Mouse (Mus musculus): ENCODE data around the gene Bcl7a. TPM values are rescaled to one million over a fixed set of nuclear protein-coding genes. Genes with fewer than 3 reads are reported as not detected.

Gene Bcl7a
- polyA plus RNA-seq, 1 experiment from 2014 or later, result 12.7 TPM

- H3K4me1 ChIP-seq, result peaks cover 23% of the 10 kb centered on the region
- H3K4me3 ChIP-seq, result no peak overlapping the region
- H3K27me3 ChIP-seq (replicated peaks), result no peaks in the 10 kb centered on the region
- WGBS (ENCODE audit: insufficient replicate concordance), result 40% methylated on average over 2 of the region's 2 CpGs
- H3K4me2 ChIP-seq, result no peak overlapping the region
- no peak overlapping the region for H3K27ac ChIP-seq
- no peak overlapping the region for H3K9ac ChIP-seq
- no peak for ATAC-seq
- no peaks in the 10 kb centered on the region for H3K9me3 ChIP-seq (replicated peaks)
- peaks cover 19% of the 10 kb centered on the region for H3K36me3 ChIP-seq
Measured at GRCm38 (mm10) chr5:123406952-123407351, 63.3 kb downstream of the Bcl7a start.

GRCm38 (mm10) chr5:123408176-123408575 is 64.5 kb downstream of the Bcl7a start:
- 53% methylated on average over 3 of the region's 3 CpGs for WGBS (ENCODE audit: insufficient replicate concordance)
- peaks cover 13% of the 10 kb centered on the region for H3K36me3 ChIP-seq

GRCm38 (mm10) chr5:123412193-123412592 is 68.6 kb downstream of the Bcl7a start:
- H3K4me2 ChIP-seq, result no peak overlapping the region
- ATAC-seq, result no peak
- H3K27me3 ChIP-seq (replicated peaks), result no peaks in the 10 kb centered on the region
- no peak overlapping the region for H3K27ac ChIP-seq
- H3K9me3 ChIP-seq (replicated peaks), result no peaks in the 10 kb centered on the region
- peaks cover 13% of the 10 kb centered on the region for H3K36me3 ChIP-seq
- H3K4me1 ChIP-seq, result peaks cover 35% of the 10 kb centered on the region
- 78% methylated on average over 4 of the region's 4 CpGs for WGBS (ENCODE audit: insufficient replicate concordance)
- H3K4me3 ChIP-seq, result no peak overlapping the region
- no peak overlapping the region for H3K9ac ChIP-seq

More at GRCm38 (mm10) chr5:123408176-123408575, 64.5 kb downstream of the Bcl7a start:
- H3K27me3 ChIP-seq (replicated peaks), result no peaks in the 10 kb centered on the region
- no peaks in the 10 kb centered on the region for H3K9me3 ChIP-seq (replicated peaks)
- H3K4me2 ChIP-seq, result no peak overlapping the region
- peaks cover 15% of the 10 kb centered on the region for H3K4me1 ChIP-seq
- no peak overlapping the region for H3K27ac ChIP-seq
- ATAC-seq, result no peak
- H3K4me3 ChIP-seq, result no peak overlapping the region
- no peak overlapping the region for H3K9ac ChIP-seq

GRCm38 (mm10) chr5:123413866-123414363 is 70.3 kb downstream of the Bcl7a start:
- Histone ChIP-seq H3K4me2 (no peak overlapping the region), H3K4me1 (peaks cover 28% of the 10 kb centered on the region), H3K36me3 (peaks cover 13% of the 10 kb centered on the region), H3K4me3 (no peak overlapping the region), H3K9ac (no peak overlapping the region), H3K27ac (no peak overlapping the region), H3K27me3 (replicated peaks) (no peaks in the 10 kb centered on the region), H3K9me3 (replicated peaks) (no peaks in the 10 kb centered on the region)
- 49% methylated on average over 2 of the region's 2 CpGs for WGBS (ENCODE audit: insufficient replicate concordance)
- ATAC-seq, result no peak

GRCm38 (mm10) chr5:123416149-123416548 is 72.5 kb downstream of the Bcl7a start:
- WGBS (ENCODE audit: insufficient replicate concordance), result 27% methylated on average over 3 of the region's 3 CpGs
- H3K4me2 ChIP-seq, result no peak overlapping the region
- peaks cover 2% of the 10 kb centered on the region; the same call in 1 of the 2 replicates for H3K36me3 ChIP-seq
- no peaks in the 10 kb centered on the region for H3K27me3 ChIP-seq (replicated peaks)
- no peaks in the 10 kb centered on the region for H3K9me3 ChIP-seq (replicated peaks)
- no peak overlapping the region for H3K27ac ChIP-seq
- H3K4me1 ChIP-seq, result peaks cover 29% of the 10 kb centered on the region
- H3K9ac ChIP-seq, result no peak overlapping the region
- ATAC-seq, result 0 out of 2 replicates have a peak, but pooled peaks have one; percentile 27
- no peak overlapping the region for H3K4me3 ChIP-seq

- H3K36me3 ChIP-seq, result no peaks in the 10 kb centered on the region
- 0 out of 2 replicates have a peak, but pooled peaks have one; percentile 13 for ATAC-seq
- H3K27ac ChIP-seq, result no peak overlapping the region
- WGBS (ENCODE audit: insufficient replicate concordance), result 62% methylated on average over 8 of the region's 8 CpGs
- H3K4me2 ChIP-seq, result no peak overlapping the region
- H3K27me3 ChIP-seq (replicated peaks), result no peaks in the 10 kb centered on the region
- no peak overlapping the region for H3K4me3 ChIP-seq
- no peaks in the 10 kb centered on the region for H3K9me3 ChIP-seq (replicated peaks)
- no peak overlapping the region for H3K9ac ChIP-seq
- H3K4me1 ChIP-seq, result peaks cover 34% of the 10 kb centered on the region
Measured at GRCm38 (mm10) chr5:123416566-123417518, 73.2 kb downstream of the Bcl7a start.

- Histone ChIP-seq H3K9me3 (replicated peaks) (no peaks in the 10 kb centered on the region; the same call in 1 of the 2 replicates), H3K4me2 (no peak overlapping the region), H3K9ac (no peak overlapping the region), H3K4me3 (no peak overlapping the region), H3K27me3 (replicated peaks) (no peaks in the 10 kb centered on the region), H3K27ac (no peak overlapping the region), H3K36me3 (peaks cover 7% of the 10 kb centered on the region), H3K4me1 (0 out of 2 replicates have a peak, but pooled peaks cover 12% of the 10 kb centered on the region)
- 64% methylated on average over 2 of the region's 2 CpGs for WGBS (ENCODE audit: insufficient replicate concordance)
- ATAC-seq, result no peak
Measured at GRCm38 (mm10) chr5:123423885-123424284, 80.3 kb downstream of the Bcl7a start.

Other genes starting within 250 kb of the Bcl7a start
- 3.9 and 4.8 TPM in 2 replicates for gene Rhof, start 211.1 kb upstream of the Bcl7a start, polyA plus RNA-seq (2016; fragmentation: Nextera tagmentation; extraction: Ambion mirVana)
- 6.0 and 6.1 TPM in 2 replicates for gene Setd1b, start 201.6 kb upstream of the Bcl7a start, polyA plus RNA-seq (2016; fragmentation: Nextera tagmentation; extraction: Ambion mirVana)
- 77.4 and 77.8 TPM in 2 replicates for gene Psmd9, start 174.4 kb upstream of the Bcl7a start, polyA plus RNA-seq (2016; fragmentation: Nextera tagmentation; extraction: Ambion mirVana)
- 5.9 and 6.1 TPM in 2 replicates for gene Hpd, start 161.1 kb upstream of the Bcl7a start, polyA plus RNA-seq (2016; fragmentation: Nextera tagmentation; extraction: Ambion mirVana)
- gene Wdr66, start 91.7 kb upstream of the Bcl7a start, polyA plus RNA-seq (2016; fragmentation: Nextera tagmentation; extraction: Ambion mirVana), result 0.10 and 0.29 TPM in 2 replicates
- 6.7 and 7.0 TPM in 2 replicates for gene Mlxip, start 51.0 kb downstream of the Bcl7a start, polyA plus RNA-seq (2016; fragmentation: Nextera tagmentation; extraction: Ambion mirVana)
- not detected in 2 replicates for gene Lrrc43, start 145.5 kb downstream of the Bcl7a start, polyA plus RNA-seq (2016; fragmentation: Nextera tagmentation; extraction: Ambion mirVana)
- not detected in 2 replicates for gene Il31, start 145.7 kb downstream of the Bcl7a start, polyA plus RNA-seq (2016; fragmentation: Nextera tagmentation; extraction: Ambion mirVana)
- 0.20 TPM in 1 of 2 replicates, not detected in the other for gene B3gnt4, start 166.6 kb downstream of the Bcl7a start, polyA plus RNA-seq (2016; fragmentation: Nextera tagmentation; extraction: Ambion mirVana)
- gene Diablo, start 180.3 kb downstream of the Bcl7a start, polyA plus RNA-seq (2016; fragmentation: Nextera tagmentation; extraction: Ambion mirVana), result 71.6 and 75.7 TPM in 2 replicates
- gene Gm49027, start 181.7 kb downstream of the Bcl7a start, polyA plus RNA-seq (2016; fragmentation: Nextera tagmentation; extraction: Ambion mirVana), result 0.23 and 0.29 TPM in 2 replicates
- 22.6 and 24.1 TPM in 2 replicates for gene Vps33a, start 229.2 kb downstream of the Bcl7a start, polyA plus RNA-seq (2016; fragmentation: Nextera tagmentation; extraction: Ambion mirVana)

All from liver, embryonic 12.5 days (tissue).